Mouse (Mus musculus) macrophage (primary cell): ENCODE results near the gene Hmgcs2. TPM values are rescaled to one million over a fixed set of nuclear protein-coding genes. Genes with fewer than 3 reads are reported as not detected.

ENCODE experiments used
- H3K27ac ChIP-seq: fragments of 350-480 bp; formaldehyde crosslinking; 2 replicates; pipeline ENCODE4 v1.9.0; 2021
- H3K36me3 ChIP-seq: fragments of 350-480 bp; formaldehyde crosslinking; 2 replicates; pipeline ENCODE4 v1.9.0; 2021; ENCODE audit errors: inconsistent target
- H3K4me3 ChIP-seq: fragments of 350-480 bp; formaldehyde crosslinking; 2 replicates; pipeline ENCODE4 v1.9.0; 2021; ENCODE audit errors: inconsistent target
- H3K79me2 ChIP-seq: fragments of 350-480 bp; formaldehyde crosslinking; 2 replicates; pipeline ENCODE4 v1.9.0; 2021; ENCODE audit errors: inconsistent target
- WGBS: methylation state at CpG from one replicate; pipeline ENCODE4 v1.1.7; 2026; ENCODE audit warnings: inconsistent platforms; ENCODE audit not compliant: missing documents; 5-methylcytosine and 5-hydroxymethylcytosine counted together
- polyA plus RNA-seq: library from polyadenylated mRNA; stranded (reverse); fragments of 250-400 nt; gene quantifications from 3 replicates; pipeline ENCODE4 v1.2.4, GENCODE M21; 2018; ENCODE audit warnings: inconsistent platforms

Hmgcs2 gene
- polyA plus RNA-seq, 1 experiment from 2014 or later = not detected

GRCm38 (mm10) chr3:98259271-98259751, 20.9 kb upstream of the Hmgcs2 start:
- Histone ChIP-seq H3K36me3 (no peaks in the 10 kb centered on the region), H3K79me2 (no peaks in the 10 kb centered on the region), H3K4me3 (no peak overlapping the region), H3K27ac (no peak overlapping the region)
- 69% methylated on average over 5 of the region's 5 CpGs for WGBS

- Histone ChIP-seq H3K36me3 (no peaks in the 10 kb centered on the region), H3K4me3 (no peak overlapping the region), H3K79me2 (no peaks in the 10 kb centered on the region), H3K27ac (no peak overlapping the region)
- 97% methylated on average over 3 of the region's 3 CpGs for WGBS
These were observed 19.7 kb upstream of the Hmgcs2 start for GRCm38 (mm10) chr3:98260534-98260933.

GRCm38 (mm10) chr3:98261415-98261814, 18.8 kb upstream of the Hmgcs2 start:
- 98% methylated on average over 4 of the region's 4 CpGs for WGBS
- Histone ChIP-seq H3K27ac (no peak overlapping the region), H3K36me3 (no peaks in the 10 kb centered on the region)

GRCm38 (mm10) chr3:98262133-98262532, 18.1 kb upstream of the Hmgcs2 start:
- 92% methylated on average over 2 of the region's 2 CpGs for WGBS
- Histone ChIP-seq H3K36me3 (no peaks in the 10 kb centered on the region), H3K79me2 (no peaks in the 10 kb centered on the region), H3K27ac (no peak overlapping the region), H3K4me3 (no peak overlapping the region)

More at GRCm38 (mm10) chr3:98261415-98261814, 18.8 kb upstream of the Hmgcs2 start:
- H3K79me2 ChIP-seq = no peaks in the 10 kb centered on the region
- no peak overlapping the region for H3K4me3 ChIP-seq

GRCm38 (mm10) chr3:98267249-98267651, 13.0 kb upstream of the Hmgcs2 start:
- H3K27ac ChIP-seq = no peak overlapping the region
- H3K79me2 ChIP-seq = no peaks in the 10 kb centered on the region
- 24% methylated on average over 6 of the region's 6 CpGs for WGBS
- no peaks in the 10 kb centered on the region for H3K36me3 ChIP-seq
- H3K4me3 ChIP-seq = no peak overlapping the region

GRCm38 (mm10) chr3:98273623-98274398, 6.4 kb upstream of the Hmgcs2 start:
- H3K27ac ChIP-seq = no peak overlapping the region
- H3K4me3 ChIP-seq = no peak overlapping the region
- no peaks in the 10 kb centered on the region for H3K79me2 ChIP-seq
- 56% methylated on average over 10 of the region's 11 CpGs for WGBS
- H3K36me3 ChIP-seq = no peaks in the 10 kb centered on the region

- no peak overlapping the region for H3K4me3 ChIP-seq
- no peaks in the 10 kb centered on the region for H3K36me3 ChIP-seq
- 98% methylated on average over 4 of the region's 4 CpGs for WGBS
- no peak overlapping the region for H3K27ac ChIP-seq
- H3K79me2 ChIP-seq = no peaks in the 10 kb centered on the region
These were observed 553 bp upstream of the Hmgcs2 start for GRCm38 (mm10) chr3:98279682-98280081.

- Histone ChIP-seq H3K27ac (no peak overlapping the region), H3K36me3 (no peaks in the 10 kb centered on the region), H3K4me3 (no peak overlapping the region), H3K79me2 (no peaks in the 10 kb centered on the region)
- WGBS = 16% methylated on average over 12 of the region's 12 CpGs
These were observed 871 bp downstream of the Hmgcs2 start for GRCm38 (mm10) chr3:98280933-98281678.

GRCm38 (mm10) chr3:98282422-98282821, 2.2 kb downstream of the Hmgcs2 start:
- Histone ChIP-seq H3K4me3 (no peak overlapping the region), H3K36me3 (no peaks in the 10 kb centered on the region), H3K27ac (no peak overlapping the region), H3K79me2 (no peaks in the 10 kb centered on the region)
- 96% methylated on average over 8 of the region's 8 CpGs for WGBS

GRCm38 (mm10) chr3:98283205-98283604, 3.0 kb downstream of the Hmgcs2 start:
- Histone ChIP-seq H3K27ac (no peak overlapping the region), H3K79me2 (no peaks in the 10 kb centered on the region), H3K36me3 (no peaks in the 10 kb centered on the region), H3K4me3 (no peak overlapping the region)
- WGBS = 96% methylated on average over 5 of the region's 5 CpGs

- Histone ChIP-seq H3K79me2 (no peaks in the 10 kb centered on the region), H3K36me3 (no peaks in the 10 kb centered on the region), H3K27ac (no peak overlapping the region), H3K4me3 (no peak overlapping the region)
- 99% methylated on average over 9 of the region's 9 CpGs for WGBS
These were observed 10.8 kb downstream of the Hmgcs2 start for GRCm38 (mm10) chr3:98291044-98291443.

GRCm38 (mm10) chr3:98295965-98296364, 15.7 kb downstream of the Hmgcs2 start:
- H3K79me2 ChIP-seq = no peaks in the 10 kb centered on the region
- 80% methylated on average over 10 of the region's 10 CpGs for WGBS
- no peak overlapping the region for H3K4me3 ChIP-seq
- no peaks in the 10 kb centered on the region for H3K36me3 ChIP-seq
- H3K27ac ChIP-seq = no peak overlapping the region

- 75% methylated on average over 1 of the region's 1 CpGs for WGBS
These were observed 19.3 kb downstream of the Hmgcs2 start for GRCm38 (mm10) chr3:98299391-98300100.

GRCm38 (mm10) chr3:98300266-98300665, 20.0 kb downstream of the Hmgcs2 start:
- 93% methylated on average over 4 of the region's 4 CpGs for WGBS
- Histone ChIP-seq H3K27ac (no peak overlapping the region), H3K79me2 (no peaks in the 10 kb centered on the region), H3K36me3 (no peaks in the 10 kb centered on the region), H3K4me3 (no peak overlapping the region)

More at GRCm38 (mm10) chr3:98299391-98300100, 19.3 kb downstream of the Hmgcs2 start:
- Histone ChIP-seq H3K4me3 (no peak overlapping the region), H3K79me2 (no peaks in the 10 kb centered on the region), H3K36me3 (no peaks in the 10 kb centered on the region), H3K27ac (no peak overlapping the region)
